Mouse (Mus musculus): ENCODE measurements around the gene Tnfsf4.

Gene Tnfsf4

DNA sequence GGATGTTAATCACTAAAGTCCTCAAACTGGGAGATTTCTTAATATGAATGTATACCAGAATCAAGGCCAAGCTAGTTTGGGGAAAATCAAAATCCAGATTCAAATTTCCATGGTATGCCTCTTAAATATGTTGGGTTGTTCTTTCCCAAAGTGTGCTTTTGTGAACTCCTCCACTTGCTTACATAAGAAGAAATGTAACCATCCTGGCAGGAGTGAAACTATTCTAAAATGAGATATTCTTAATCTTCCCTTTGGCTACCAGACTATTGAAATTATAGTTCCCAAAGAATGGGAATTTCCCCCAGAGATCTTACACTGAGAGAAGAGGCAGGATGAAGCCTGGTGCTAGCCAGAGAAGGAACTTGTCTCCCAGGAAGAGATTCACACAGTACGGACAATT lies 57.0 kb downstream of the Tnfsf4 start:
- DNase-seq (ENCODE audit: low spot score in 2 of 2) = no peak

- peak in 1 of 2 experiments; percentile 43 for DNase-seq (ENCODE audit: low spot score in 2 of 2)
Measured at GRCm38 (mm10) chr1:161463388-161464085, 68.3 kb downstream of the Tnfsf4 start.
